Mouse (Mus musculus) cerebellum, postnatal 4 days (tissue): ENCODE results near the gene Col15a1.

Experiments
- DNase-seq, 2 experiments: peaks; one replicate each; pipeline ENCODE4 v3.0.0; 2022; ENCODE audit warnings: low spot score in 2 of 2, mixed read lengths in 1 of 2

Gene Col15a1

DNA sequence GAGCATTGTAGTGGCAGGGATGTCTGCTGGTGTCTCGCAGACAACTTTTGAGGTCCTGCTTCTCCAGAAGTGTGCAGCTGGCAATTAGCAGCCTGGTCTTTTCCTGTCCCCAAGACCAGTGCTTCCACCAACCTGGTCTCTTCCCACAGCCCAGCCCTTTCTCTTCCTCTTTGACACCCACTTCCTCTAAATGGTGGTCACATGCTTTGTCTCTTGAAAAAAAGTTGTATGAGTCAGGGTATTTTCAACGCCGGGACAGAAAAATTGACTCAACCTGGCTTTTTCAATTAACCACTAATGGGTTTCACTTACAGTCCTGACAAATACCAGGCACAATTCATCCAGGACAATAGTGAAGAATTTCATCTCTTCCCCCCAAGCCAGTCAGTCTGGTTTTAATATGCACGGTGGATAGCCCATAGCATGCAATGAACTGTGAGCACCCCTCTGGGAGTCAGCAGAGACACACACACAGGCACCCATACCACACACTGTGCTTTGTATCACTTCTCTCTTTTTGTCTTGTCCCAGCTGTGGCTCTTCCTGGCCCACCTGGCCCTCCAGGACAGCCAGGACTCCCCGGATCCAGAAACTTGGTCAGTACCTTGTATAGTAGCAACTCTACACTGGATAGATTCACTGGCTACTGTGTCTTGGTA is 95.5 kb downstream of the Col15a1 start:
- no peak for DNase-seq

DNA sequence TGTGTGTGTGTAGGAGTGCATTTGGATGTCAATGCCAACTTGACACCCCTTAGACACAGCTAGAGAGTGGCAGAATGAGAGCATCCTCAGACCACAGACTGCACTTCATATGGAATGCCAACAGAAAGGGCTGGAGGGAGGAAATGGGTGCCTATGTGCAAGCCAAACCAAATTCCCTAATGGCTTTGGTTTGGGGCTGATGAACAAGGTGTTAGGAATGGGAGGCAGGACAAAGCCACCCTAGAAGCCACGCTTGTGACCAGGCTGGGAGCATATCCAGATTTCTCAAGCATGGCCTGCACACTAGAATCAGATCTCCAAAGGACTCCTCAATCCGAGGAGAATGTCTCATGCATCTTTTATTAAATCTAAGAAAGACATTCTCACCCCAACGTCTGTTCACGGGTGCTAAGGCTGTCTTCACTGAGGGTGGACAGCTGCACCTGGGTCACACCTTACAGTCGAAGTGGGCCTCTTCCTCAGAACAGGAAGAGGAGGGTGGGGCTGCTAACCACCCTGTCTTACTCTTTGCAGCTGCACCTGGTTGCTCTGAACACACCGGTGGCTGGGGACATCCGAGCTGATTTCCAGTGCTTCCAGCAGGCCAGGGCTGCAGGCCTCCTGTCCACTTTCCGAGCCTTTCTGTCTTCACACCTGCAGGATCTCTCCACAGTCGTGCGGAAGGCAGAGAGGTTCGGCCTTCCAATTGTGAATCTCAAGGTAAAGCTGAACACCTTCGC is 102.1 kb downstream of the Col15a1 start:
- no peak for DNase-seq

DNA sequence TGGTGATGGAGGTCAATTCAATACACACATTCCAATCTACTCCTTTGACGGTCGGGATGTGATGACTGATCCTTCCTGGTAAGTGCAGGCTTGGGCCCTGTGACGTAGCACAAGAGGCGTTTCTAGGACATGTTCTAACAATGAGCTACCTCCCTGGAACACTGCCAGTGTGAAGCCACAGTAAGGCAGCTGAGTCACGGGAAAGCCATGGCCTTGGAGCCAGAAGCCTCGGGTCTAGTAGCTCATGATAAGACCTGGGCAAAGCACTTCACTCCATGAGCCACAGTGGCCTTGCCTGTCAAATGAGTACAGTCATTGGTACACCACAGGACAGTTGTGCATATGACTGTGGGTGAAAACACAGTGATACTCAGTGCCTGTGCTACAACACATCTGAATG is 102.9 kb downstream of the Col15a1 start:
- DNase-seq = no peak

- no peak for DNase-seq
Observed at GRCm38 (mm10) chr4:47311467-47311866, 103.5 kb downstream of the Col15a1 start.

GRCm38 (mm10) chr4:47311929-47312328 is 104.0 kb downstream of the Col15a1 start:
- DNase-seq = peak in 1 of 2 experiments; percentile 14

- peak in 1 of 2 experiments; percentile 7 for DNase-seq
Observed at GRCm38 (mm10) chr4:47312676-47313075, 104.7 kb downstream of the Col15a1 start.

GRCm38 (mm10) chr4:47313710-47314410 is 105.9 kb downstream of the Col15a1 start:
- DNase-seq = no peak

GRCm38 (mm10) chr4:47315458-47315857 is 107.5 kb downstream of the Col15a1 start:
- DNase-seq = no peak

GRCm38 (mm10) chr4:47316432-47316831 is 108.5 kb downstream of the Col15a1 start:
- DNase-seq = no peak

- no peak for DNase-seq
Observed at GRCm38 (mm10) chr4:47319561-47320321, 111.8 kb downstream of the Col15a1 start.

DNA sequence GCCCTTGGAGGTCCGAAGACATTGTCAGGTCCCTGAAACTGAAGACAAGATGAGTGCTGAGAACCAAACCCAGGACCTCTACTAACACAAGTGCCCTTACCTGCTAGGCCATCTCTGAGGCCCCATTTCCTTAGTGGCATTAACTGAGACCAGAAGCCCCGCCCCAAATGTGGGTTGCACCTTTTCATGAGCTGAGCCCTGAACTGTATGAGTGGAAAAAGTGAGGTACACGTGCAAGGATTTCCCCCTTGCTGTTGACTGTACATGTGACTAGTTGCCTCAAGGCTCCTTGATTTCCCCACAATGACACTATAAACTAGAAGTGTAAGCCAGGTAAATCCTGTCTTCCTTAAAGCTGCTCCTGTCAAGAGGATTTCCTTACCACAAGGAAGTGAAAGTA is 114.4 kb downstream of the Col15a1 start:
- DNase-seq = no peak

DNA sequence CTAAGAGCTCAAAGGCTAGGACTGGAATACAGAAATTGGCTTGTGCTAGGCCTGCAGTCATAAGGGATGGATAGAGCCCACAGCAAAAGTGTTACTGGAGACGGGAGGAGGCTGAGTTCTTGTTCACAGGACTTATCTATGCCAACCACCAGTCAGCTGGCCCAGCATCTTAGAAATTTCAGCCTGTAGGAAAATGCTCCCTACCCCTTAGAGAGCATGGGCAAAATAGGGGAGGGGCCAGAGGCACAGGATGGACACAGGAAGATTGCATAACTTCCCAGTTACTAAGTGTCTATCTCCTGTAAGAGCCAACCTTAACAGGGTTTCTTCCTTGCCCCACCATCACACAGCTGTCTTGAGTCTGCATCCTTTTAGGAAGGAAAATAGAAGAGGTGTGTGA is 116.2 kb downstream of the Col15a1 start:
- DNase-seq = no peak

GRCm38 (mm10) chr4:47327782-47328181 is 119.8 kb downstream of the Col15a1 start:
- no peak for DNase-seq

- DNase-seq = no peak
Observed at GRCm38 (mm10) chr4:47329285-47329684, 121.3 kb downstream of the Col15a1 start.

- DNase-seq = no peak
Observed at GRCm38 (mm10) chr4:47330378-47331052, 122.6 kb downstream of the Col15a1 start.

DNA sequence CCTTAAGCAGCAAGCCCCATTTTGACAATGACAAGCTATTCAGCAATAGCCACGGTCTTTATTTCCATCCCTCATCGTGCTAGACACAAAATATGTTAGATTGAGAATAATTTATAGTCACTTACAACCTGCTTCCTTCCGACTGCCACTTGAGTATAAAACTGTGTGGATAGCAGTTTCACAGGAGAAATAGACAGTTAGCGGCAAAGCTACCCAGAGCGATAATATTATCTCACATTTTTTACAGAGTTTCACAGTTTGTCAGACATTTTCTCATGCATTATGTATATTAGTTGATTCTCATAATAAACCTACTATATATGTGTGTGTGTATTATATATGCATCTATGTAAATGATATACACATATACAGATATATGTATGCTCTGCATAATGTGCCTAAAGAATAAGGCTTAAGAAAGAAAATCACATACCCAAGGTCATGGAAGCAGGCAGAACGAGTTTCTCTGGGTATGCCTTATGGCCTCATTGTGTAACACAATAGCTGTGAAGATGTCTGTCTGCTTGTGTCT is 124.9 kb downstream of the Col15a1 start:
- no peak for DNase-seq

DNA sequence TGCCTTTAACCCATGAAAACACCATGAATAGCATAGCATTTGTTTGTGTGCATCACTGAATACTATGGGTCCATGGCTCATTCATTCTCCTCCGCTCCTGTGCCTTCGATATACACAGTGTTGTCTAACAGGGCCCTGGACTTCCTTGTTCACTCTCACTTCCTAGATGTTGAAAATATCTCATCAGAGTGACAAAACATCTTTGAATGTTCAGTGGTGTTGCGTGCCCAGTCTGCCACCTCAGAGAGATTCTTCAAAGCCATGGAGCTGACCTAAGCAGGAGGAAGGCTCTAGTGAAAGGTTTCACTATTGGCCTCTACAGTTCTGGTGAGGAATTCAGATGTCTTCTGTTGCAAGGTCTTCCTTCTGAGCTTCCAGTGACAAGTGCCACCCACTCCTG is 125.6 kb downstream of the Col15a1 start:
- DNase-seq = no peak

DNA sequence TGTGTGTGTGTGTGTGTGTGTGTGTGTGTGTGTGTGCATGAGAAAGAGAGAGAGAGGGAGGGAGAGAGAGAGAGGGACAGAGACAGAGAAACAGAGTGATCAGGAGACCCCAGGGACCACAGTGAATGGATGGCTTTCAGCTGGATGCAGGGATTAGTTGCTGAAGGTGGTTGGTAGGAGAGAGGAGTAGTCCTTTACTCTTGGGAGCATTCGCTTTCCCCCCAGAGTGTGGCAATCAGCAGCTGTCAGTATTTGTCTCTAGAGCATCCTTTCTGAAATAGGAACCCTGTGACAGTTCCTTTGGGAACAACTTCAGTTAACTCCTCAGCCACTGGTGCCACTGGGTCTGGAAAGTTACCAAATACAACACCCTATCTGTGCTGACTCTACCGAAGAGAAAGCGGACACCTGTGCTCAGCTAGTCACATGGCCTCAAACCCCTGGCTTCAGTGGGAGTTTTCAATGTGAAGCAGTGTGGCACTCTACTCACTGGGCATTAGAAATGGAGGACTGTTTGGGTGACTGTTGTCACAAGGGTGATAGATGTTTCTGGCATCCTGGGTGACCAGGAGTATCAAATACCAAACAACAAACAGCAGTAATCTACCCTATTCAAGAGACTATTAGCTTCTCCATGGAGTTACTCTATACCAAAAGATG is 129.1 kb downstream of the Col15a1 start:
- no peak for DNase-seq

- DNase-seq = no peak
Observed at GRCm38 (mm10) chr4:47342632-47343031, 134.7 kb downstream of the Col15a1 start.

GRCm38 (mm10) chr4:47347022-47347421 is 139.1 kb downstream of the Col15a1 start:
- DNase-seq = no peak

- no peak for DNase-seq
Observed at GRCm38 (mm10) chr4:47349759-47350158, 141.8 kb downstream of the Col15a1 start.
